Mouse (Mus musculus) heart, postnatal 14 days (tissue): Measurements from ENCODE around the gene Lrch1. TPM values are rescaled to one million over a fixed set of nuclear protein-coding genes. Genes with fewer than 3 reads are reported as not detected.

Source experiments
- DNase-seq, 2 experiments: peaks; one replicate each; pipeline ENCODE4 v3.0.0; 2021 to 2022
- intact Hi-C: fragments of 180-260 bp; cut with DNase I; formaldehyde crosslinking; loops from one replicate; pipeline ENCODE4 v1.15.1; 2025
- total RNA-seq, 2 experiments: library from RNA; stranded (reverse); gene quantifications; 2 replicates each; pipeline ENCODE4 v1.2.3; 2021

Gene Lrch1
- total RNA-seq, 2 experiments from 2014 or later, result 17.5 to 18.5 TPM

- peak; percentile 65 to 73 for DNase-seq
- intact Hi-C loops, result loop anchor here (1.0 to 10.0 kb wide), 5 partner anchors 28 to 184 kb away; no protein-coding TSS in a partner anchor
Observed at GRCm38 (mm10) chr14:74948426-74949240, 957 bp upstream of the Lrch1 start.

DNA sequence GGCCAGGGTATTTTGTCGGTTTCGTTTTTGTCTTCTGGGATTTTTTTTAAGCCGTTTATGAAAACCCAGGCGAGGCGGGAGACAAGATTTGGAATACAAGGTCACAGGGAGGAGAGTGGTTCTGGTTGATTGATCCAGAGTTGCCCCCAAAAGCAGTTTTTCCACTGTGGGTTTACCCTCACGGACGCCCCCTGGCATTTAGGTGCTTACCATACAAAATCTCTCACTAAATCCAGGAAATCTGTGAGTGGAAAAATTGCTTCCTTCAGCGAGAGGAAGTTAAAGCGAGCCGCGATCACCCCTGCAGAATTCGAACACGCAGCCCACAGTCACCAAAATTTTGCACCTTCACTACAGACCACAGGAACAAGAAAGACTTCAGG is 329 bp upstream of the Lrch1 start:
- intact Hi-C loops, result loop anchor here (1.0 to 10.0 kb wide), 5 partner anchors 29 to 184 kb away; no protein-coding TSS in a partner anchor
- no peak for DNase-seq

DNA sequence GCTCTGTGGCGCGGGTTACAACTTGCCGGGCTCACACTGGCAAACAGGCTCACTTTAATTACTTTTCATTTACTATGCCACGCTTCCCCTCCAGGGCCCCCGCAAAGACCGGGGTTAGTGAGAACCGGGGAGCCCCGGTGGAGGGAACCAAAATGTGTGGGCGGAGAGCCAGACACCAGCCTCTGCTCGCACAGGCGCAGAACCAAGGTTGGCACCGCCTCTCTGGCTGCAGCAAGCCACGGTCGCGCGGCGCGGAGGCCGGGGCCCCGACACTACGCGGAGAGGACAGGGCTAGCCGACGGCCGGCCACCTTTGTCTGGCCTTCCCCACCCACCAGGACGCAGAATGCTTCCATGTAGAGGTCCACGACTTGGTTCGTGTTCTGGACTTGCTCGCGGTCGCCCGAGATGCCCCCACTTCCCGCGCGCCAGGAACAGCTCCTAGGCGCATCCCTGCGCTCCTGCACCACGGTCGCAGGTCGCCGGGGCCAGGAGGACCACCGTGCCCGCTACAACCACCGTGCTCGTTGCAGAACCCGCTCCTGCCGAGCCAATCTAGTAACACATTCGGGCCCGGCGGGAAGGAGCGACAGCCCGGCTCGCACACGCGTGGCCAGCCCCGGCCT is 813 bp downstream of the Lrch1 start:
- DNase-seq, result peak; percentile 80 to 84
- intact Hi-C loops, result loop anchor here (2.0 to 10.0 kb wide), 5 partner anchors 44 to 155 kb away; no protein-coding TSS in a partner anchor

DNA sequence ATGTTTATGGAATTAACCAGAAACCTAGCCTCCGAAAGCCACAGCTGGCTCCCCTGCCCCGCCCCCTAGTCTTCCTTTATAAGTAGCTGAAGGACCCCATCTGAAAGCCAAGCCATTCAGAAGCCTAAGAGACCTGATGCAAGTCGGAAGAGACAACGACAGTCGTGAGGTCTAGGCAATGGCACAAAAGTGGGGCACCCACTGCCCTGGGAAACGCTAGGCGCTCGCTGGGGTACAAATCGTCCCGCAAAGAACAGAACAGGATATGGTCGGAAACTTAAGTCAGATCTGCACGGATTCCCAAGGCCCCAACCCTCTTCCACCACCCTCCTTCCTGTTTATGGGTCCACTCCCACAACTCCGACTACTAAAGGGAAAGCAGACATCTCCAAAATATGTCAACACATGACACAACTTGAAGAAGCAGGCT is 1.3 kb downstream of the Lrch1 start:
- peak in 1 of 2 experiments; percentile 35 for DNase-seq
- intact Hi-C loops, result loop anchor here (2.0 to 10.0 kb wide), 5 partner anchors 44 to 154 kb away; no protein-coding TSS in a partner anchor

DNA sequence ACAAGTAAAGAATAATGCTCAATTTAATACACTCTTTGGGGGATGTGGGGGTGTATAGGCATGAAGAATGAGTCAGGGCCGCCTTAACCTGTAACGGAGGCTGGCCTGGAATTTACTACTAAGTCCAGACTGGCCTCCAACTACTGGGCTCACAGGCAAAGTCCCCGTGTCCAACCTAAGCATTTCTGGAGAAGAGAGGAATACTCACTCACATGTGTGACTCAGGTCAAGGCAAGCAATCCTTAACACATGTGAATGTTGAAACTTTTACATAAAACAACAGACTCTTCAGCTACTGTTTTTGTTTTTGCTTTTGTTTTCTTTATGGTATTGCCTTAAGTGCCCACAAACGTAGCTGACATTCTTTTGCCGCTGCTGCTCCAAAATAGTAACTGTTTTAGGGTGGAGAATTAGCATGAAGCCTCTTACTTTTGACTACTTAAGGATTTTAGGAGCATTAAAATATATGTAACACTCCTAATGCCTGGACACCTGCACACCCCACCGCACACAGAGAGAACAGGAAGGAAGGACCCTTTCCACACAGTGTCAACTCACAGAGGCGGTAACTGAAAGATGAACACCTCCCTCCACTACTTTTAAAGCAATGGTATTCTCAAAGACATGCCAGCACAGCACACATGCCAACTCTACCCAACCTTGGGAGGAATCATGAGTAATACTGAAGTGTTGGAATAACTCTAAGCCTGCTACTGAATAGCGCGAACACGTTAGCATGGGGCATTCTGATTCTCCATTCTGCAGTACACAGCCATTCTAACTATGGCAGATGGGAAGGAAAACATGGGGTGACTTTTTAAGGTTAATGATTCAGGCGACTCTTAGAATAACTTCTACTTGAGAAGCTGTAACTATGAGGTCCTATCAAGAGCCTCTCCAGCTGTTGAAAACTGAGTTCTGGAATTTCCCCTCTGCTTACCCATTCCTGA is 2.1 kb downstream of the Lrch1 start:
- intact Hi-C loops, result loop anchor here (2.0 to 10.0 kb wide), 5 partner anchors 43 to 153 kb away; no protein-coding TSS in a partner anchor
- DNase-seq, result no peak

DNA sequence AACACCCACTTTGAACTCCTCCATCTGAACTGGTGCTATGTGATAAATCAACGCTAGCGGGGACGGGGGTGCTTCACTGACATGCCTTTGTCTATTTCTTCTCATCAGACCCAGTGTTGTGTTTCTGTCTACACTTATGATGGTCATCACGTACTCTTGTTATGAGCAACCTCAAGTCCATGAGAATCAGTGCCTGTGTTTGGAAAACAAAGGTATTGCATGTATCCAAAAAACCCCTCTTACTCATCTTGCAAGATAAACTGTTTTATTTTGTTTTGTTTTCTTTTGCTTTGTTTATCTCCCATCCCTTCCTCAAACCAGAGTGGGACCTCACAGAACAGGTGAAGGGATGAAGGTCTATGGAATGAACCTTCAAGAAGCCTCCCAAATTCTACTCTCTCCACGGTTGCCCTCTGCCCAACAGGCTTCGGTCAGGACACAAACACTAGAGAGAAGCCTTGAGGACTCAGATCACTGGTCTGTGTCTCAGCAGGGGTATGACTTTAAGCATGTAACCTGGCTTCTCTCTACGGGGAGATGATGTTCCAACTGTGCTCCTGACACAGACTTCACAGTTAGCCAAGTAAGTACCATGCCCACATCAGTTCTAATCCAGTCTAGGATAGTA is 3.4 kb downstream of the Lrch1 start:
- DNase-seq, result no peak
- intact Hi-C loops, result loop anchor here (10.0 kb wide), 1 partner anchor 109 kb away; no protein-coding TSS in a partner anchor

GRCm38 (mm10) chr14:74943581-74944117 is 4.0 kb downstream of the Lrch1 start:
- intact Hi-C loops, result loop anchor here (10.0 kb wide), 1 partner anchor 109 kb away; no protein-coding TSS in a partner anchor
- DNase-seq, result no peak

GRCm38 (mm10) chr14:74943024-74943423 is 4.7 kb downstream of the Lrch1 start:
- DNase-seq, result no peak
- intact Hi-C loops, result loop anchor here (10.0 kb wide), 1 partner anchor 108 kb away; no protein-coding TSS in a partner anchor

DNA sequence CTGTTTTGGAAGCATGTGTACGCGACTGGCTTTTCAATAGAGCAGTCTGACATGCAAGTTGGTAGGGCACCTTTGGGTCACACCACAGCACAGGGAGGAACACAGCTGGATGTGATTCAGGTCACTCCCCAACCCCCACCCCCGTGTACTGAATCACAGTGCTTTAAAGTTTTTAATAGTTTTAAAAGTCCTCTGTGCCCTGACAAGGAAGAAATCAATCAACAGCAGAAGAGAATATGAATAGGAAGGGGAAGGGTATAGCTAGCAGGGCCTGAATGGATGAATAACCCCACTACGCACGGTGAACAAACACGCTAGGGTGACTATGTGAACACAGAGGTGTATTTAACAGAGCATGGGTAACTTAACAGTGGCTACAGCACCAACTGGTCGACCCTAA is 6.1 kb downstream of the Lrch1 start:
- intact Hi-C loops, result loop anchor here (10.0 kb wide), 1 partner anchor 107 kb away; no protein-coding TSS in a partner anchor
- DNase-seq, result no peak

DNA sequence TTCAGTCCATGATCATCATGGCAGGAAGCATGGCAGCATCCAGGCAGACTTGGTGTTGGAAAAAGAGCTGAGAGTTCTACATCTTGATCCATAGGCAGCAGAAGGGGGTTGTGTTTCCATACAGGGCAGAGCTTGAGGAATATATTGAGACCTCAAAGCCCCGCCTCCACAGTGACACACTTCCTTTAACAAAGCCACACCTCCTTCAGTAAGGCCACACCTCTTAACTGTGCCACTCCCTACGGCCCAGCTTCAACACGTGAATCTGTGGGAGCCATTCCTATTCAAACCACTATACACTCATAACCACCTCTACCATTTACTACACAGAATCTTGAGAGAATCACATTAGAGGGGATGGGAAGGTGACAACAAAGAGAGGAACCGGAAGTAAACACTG is 6.9 kb downstream of the Lrch1 start:
- no peak for DNase-seq
- intact Hi-C loops, result loop anchor here (10.0 kb wide), 1 partner anchor 106 kb away; no protein-coding TSS in a partner anchor

- intact Hi-C loops, result no loop called here
- DNase-seq, result no peak
Observed at GRCm38 (mm10) chr14:74939355-74939754, 8.3 kb downstream of the Lrch1 start.

DNA sequence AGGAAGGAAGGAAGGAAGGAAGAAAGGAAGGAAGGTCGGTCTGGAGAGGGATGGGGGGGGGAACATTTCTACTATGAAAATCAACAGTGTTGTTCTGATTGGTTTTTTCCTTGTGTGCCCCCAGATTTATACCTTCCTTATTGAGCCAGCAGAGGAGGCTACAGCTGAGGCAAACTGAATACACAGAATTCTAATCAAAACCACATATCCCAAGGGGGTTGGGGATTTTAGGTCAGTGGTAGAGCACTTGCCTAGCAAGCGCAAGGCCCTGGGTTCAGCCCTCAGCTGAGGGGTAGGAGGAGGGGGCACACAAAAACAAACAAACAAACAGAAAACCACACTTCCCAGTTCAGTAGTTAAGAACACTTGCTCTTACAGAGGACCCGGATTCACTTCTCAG is 8.8 kb downstream of the Lrch1 start:
- intact Hi-C loops, result no loop called here
- no peak for DNase-seq

DNA sequence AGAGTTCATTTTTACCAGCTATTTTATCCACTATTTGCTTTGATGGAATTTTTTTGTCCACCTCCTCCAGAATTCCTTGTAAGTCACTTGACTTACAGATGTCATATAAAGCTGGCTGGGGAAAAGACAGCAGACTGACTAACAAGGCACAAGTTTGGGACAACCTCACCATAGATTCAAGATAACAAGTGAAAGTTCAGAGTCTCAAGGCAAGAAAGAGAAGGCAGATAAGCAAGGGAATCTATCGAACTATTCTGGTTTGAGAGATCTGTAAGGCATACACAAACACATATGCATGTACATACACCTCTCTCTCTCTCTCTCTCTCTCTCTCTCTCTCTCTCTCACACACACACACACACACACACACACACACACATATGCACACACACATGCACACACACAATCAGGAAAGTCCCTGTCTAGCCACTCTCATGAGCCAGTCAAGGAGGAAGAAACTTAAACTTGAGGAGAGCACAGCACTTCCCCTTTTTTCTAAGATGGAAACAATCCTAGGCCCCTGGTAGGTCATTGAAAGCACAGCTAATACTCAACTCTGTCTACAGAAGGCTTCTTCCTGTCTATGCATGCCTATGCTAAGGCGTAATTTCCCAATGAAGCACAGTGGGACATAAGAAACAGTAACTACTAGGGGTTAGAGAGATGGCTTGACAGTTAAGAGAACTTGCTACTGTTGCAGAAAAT is 11.0 kb downstream of the Lrch1 start:
- intact Hi-C loops, result no loop called here
- no peak for DNase-seq

DNA sequence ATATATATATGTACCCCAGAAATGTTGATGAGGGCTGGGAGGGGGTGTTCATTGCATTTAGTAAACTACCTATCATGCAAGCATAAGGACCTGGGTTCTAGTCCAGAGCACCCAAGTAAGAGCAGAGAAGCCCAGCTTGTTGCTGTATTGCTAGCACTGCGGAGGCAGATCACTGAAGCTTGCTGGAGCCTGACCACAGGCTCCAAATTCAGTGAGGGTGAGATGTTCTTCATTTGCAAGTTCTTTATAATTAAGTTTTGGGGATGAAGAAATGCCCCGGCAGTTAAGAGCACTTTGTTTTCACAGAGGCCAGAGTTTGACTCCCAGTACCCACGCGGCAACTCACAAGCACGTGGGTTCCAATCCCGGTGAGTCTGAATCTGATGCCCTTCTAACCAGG is 12.6 kb downstream of the Lrch1 start:
- intact Hi-C loops, result no loop called here
- no peak for DNase-seq

DNA sequence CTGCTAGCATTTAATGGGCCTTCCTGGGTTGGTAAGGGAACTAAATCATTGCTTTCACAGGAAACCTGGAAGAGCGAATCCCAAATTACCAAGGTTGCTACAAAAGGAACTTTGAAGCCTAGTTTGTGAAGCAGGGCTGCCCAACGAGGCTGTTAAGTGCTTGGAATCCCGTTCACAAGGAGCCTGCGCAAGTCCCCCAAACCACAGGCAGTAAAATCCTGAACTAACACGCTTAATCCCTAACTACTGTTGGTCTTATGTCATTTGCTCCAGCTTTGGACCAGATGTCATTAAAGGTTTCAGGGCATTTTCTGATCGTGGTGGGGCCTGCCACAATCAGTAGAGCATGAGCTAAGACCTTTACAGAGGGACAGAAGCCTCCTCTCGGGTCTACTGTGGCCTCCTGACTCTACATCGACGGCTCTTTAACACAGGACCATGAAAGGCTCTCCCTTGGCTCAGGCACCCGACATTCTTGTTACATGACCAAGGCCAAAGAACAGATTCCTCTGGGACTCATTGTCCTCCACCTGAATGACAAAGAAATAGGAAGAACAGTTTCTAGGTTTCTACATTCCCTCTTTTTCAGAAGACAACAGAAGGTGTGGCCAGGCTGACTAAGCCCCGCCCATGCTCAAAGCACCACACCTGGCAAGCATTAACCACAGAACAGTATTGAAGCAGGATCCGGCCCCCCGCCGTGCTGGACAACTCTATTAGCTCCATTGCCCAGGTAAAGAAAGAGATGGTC is 13.5 kb downstream of the Lrch1 start:
- peak in 1 of 2 experiments; percentile 33 for DNase-seq
- intact Hi-C loops, result no loop called here

GRCm38 (mm10) chr14:74929739-74930138 is 17.9 kb downstream of the Lrch1 start:
- DNase-seq, result no peak
- intact Hi-C loops, result no loop called here

DNA sequence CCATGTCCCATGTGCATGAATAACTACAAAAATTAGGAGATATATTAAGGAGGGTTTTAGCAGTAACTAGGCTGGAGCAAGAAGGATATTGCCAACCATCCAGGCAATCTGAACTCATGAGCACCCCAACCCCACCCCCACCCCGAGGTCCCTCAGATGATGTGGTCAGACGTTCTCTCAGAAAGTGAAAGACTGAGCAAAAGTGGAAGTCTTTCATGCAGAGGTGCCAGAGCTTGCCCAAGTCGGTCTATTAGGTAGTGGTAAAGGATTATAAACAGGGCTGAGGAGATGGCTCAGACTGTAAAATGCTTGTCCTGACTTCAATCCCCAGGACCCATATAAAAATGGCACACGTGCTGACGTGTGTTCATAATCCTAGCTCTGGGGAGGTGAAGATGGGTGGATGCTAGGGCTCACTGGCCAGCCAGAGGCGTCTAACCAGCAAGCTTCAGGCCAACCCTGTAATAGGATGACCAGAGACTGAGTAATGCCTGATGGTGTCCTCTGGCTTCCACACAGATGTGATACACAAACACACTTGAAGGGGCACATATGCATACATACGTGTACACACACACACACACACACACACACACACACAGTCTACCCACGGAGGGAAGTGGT is 18.8 kb downstream of the Lrch1 start:
- no peak for DNase-seq

More for the DNA sequence above, 18.8 kb downstream of the Lrch1 start:
- intact Hi-C loops, result no loop called here
